Mouse (Mus musculus): ENCODE measurements at regions not wholly inside any gene's neighbourhood (a gene's known extent, or its start where the extent isn't known, plus 50 kb on each side); places are given as distances from the start of the nearest gene placed in this dataset.
"Not testable (repeated sequence)": the region's sequence is repeated elsewhere in the genome, so short reads cannot be mapped to it uniquely, and the experiment has no call there.

DNA sequence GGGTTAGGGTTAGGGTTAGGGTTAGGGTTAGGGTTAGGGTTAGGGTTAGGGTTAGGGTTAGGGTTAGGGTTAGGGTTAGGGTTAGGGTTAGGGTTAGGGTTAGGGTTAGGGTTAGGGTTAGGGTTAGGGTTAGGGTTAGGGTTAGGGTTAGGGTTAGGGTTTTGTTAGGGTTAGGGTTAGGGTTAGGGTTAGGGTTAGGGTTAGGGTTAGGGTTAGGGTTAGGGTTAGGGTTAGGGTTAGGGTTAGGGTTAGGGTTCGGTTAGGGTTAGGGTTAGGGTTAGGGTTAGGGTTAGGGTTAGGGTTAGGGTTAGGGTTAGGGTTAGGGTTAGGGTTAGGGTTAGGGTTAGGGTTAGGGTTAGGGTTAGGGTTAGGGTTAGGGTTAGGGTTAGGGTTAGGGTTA is 124.7 kb upstream of the Fgf14 start:
- DNase-seq (ENCODE audit: low read depth, low spot score), result not testable (repeated sequence)

DNA sequence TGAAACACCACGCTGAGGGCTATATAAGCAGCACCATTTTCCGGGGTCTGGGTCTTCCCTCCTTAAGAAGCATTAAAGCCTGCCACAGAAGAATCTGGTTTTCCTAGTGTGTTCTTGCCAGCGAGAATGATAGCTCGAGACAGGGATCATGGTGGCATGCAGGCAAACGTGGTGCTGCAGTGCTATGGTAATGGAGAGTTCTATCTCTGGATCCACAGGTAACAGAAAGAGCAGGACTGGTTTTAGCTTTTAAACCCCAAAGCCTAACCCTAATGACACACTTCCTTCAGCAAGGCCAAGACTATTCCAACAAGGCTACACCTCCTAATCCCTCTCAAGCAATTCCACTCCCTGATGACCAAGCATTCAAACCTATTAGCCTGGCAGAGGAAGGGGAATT is 123.5 kb upstream of the Fgf14 start:
- DNase-seq (ENCODE audit: low read depth, low spot score), result no peak

DNA sequence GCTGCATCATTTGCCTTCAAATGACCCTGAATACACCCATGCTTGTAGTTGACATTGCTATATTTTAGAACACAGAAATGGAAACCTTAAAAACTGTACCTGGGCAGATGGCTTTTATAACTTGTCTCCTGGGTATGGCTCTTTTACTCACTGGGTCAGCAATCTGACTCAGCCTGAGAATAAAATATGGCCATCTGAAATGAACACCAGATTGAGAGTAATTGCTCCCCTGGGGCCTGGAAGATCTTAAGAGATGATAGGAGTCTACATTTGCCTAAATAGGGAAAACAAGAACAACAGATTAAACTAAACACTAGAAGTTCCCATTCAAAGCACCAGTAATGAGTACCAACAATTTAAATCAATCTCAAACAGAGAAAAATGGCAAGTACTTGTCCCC is 98.5 kb upstream of the Fgf14 start:
- DNase-seq (ENCODE audit: low read depth, low spot score), result no peak

DNA sequence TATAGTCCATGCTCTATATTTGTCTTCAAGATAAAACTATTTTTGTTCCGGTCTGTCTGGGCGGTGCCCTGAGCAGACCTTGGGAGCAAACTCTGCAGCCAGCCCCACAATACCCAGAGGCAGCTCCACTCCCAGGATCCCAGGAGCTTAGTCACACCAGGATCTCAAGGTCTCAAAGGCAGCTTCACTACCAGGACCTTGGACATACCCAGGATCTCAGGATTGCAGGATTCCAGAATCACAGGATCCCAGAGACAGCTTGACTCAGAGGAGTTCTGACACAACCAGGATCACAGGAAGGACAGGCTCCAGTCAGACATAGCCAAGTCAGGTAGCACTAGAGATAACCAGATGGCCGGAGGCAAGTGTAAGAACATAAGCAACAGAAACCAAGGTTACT is 91.1 kb upstream of the Fgf14 start:
- DNase-seq (ENCODE audit: low read depth, low spot score), result no peak

DNA sequence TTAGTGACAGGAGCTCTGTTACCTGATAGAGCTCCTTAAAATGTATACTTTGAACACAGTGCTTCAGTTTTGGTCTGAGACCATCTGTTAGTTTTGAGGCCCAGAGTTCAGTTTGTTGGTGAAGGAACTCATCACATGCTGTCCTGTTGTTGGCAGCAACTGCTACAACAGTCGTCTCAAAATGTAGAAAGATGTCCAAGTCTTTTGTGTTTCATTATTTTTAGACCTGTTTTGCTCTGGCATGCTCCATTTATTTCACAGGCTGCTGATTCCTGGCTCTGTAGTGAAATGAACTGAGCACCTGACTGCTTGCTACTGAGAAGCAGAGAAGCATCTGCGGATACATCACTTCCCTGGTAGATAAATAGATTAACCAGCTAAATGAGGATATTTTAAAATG is 90.3 kb upstream of the Fgf14 start:
- DNase-seq (ENCODE audit: low read depth, low spot score), result no peak

DNA sequence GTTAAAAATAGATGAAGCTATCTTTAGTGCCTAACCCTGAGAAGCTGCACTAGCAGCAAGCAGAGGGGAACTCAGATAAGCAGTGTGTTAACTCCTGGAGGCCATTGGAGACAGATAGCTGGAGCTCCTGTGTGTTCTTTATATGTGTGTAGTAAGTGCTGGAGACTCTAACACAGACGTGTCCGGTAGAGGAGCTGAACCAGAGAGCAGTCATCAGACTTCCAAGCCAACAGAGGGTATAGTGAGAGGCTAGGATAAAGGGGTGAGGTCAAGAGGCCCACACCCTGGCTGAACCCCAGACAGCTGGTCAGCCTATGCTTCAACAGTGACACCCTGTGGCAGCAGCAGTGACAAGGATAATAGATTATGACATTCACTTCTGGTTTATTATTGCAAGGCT is 65.6 kb upstream of the Fgf14 start:
- peak; percentile 29 for DNase-seq (ENCODE audit: low read depth, low spot score)
